Mouse (Mus musculus) intestine, embryonic 14.5 days (tissue): ENCODE results near the gene Lig4. TPM values are rescaled to one million over a fixed set of nuclear protein-coding genes. Genes with fewer than 3 reads are reported as not detected.

Source experiments
- ATAC-seq: fragments of 200-750 bp; cut with Nextera tagmentation; replicated peaks from 2 replicates; pipeline ENCODE4 v1.8.0; 2017; ENCODE audit warnings: low read depth, moderate number of reproducible peaks, moderate TSS enrichment, moderate library complexity; ENCODE audit not compliant: low FRiP score, low TSS enrichment
- DNase-seq: peaks from one replicate; pipeline ENCODE4 v3.0.0-alpha.2; 2018; ENCODE audit warnings: low spot score
- H3K27ac ChIP-seq: fragments of 300-500 bp; sonication (generic); 2 replicates; pipeline ENCODE4 v1.5.1; 2014; ENCODE audit warnings: low read depth, mild to moderate bottlenecking, control low read depth
- H3K27me3 ChIP-seq: fragments of 300-500 bp; sonication (generic); replicated peaks from 2 replicates; pipeline ENCODE4 v1.6.1; 2014; ENCODE audit warnings: low read length, control low read depth; ENCODE audit not compliant: control insufficient read depth, insufficient read depth
- H3K36me3 ChIP-seq: fragments of 300-500 bp; sonication (generic); 2 replicates; pipeline ENCODE4 v1.6.1; 2014; ENCODE audit warnings: low read length, control low read depth; ENCODE audit not compliant: control insufficient read depth, insufficient read depth
- H3K4me1 ChIP-seq: fragments of 300-500 bp; sonication (generic); replicated peaks from 2 replicates; pipeline ENCODE4 v1.6.1; 2014; ENCODE audit warnings: low read length, control low read depth, mixed read lengths; ENCODE audit not compliant: control insufficient read depth, insufficient read depth
- H3K4me2 ChIP-seq: fragments of 300-500 bp; sonication (generic); 2 replicates; pipeline ENCODE4 v1.6.1; 2014; ENCODE audit warnings: low read length
- H3K4me3 ChIP-seq: fragments of 300-500 bp; sonication (generic); 2 replicates; pipeline ENCODE4 v1.5.1; 2014; ENCODE audit warnings: low read depth, low read length, control low read depth, mixed read lengths
- H3K9ac ChIP-seq: fragments of 300-500 bp; sonication (generic); 2 replicates; pipeline ENCODE4 v1.6.1; 2014; ENCODE audit warnings: mild to moderate bottlenecking, low read length
- H3K9me3 ChIP-seq: fragments of 300-500 bp; sonication (generic); 2 replicates; pipeline ENCODE4 v1.6.1; 2016; ENCODE audit warnings: low read length, control low read depth; ENCODE audit not compliant: control insufficient read depth
- WGBS: fragments of 180-500 bp; shearing (Covaris S2); extraction: QIAGEN DNeasy Blood & Tissue Kit; methylation state at CpG from one replicate; pipeline ENCODE4 v1.1.7; 2014; 5-methylcytosine and 5-hydroxymethylcytosine counted together
- polyA plus RNA-seq: library from polyadenylated mRNA; unstranded; fragments of >200 nt; fragmentation: Nextera tagmentation; extraction: Ambion mirVana; gene quantifications from 2 replicates; pipeline ENCODE4 v1.2.1, GENCODE M21; 2014

Lig4 gene
- polyA plus RNA-seq, 1 experiment from 2014 or later = 4.4 TPM

GRCm38 (mm10) chr8:9979746-9980145 lies 2.3 kb upstream of the Lig4 start:
- Histone ChIP-seq H3K27ac (no peak overlapping the region), H3K27me3 (no peaks in the 10 kb centered on the region), H3K36me3 (0 out of 2 replicates have a peak, but pooled peaks cover 5% of the 10 kb centered on the region), H3K9me3 (no peaks in the 10 kb centered on the region), H3K9ac (no peak overlapping the region), H3K4me1 (peaks cover 29% of the 10 kb centered on the region), H3K4me2 (no peak overlapping the region), H3K4me3 (no peak overlapping the region)
- ATAC-seq = no peak
- 77% methylated on average over 1 of the region's 1 CpGs for WGBS
- no peak for DNase-seq

- no peaks in the 10 kb centered on the region for H3K27me3 ChIP-seq
- no peak overlapping the region for H3K27ac ChIP-seq
- H3K4me3 ChIP-seq = peak overlapping the region; percentile 95
- ATAC-seq (no peak), DNase-seq (peak; percentile 51)
- H3K9me3 ChIP-seq = no peaks in the 10 kb centered on the region
- H3K36me3 ChIP-seq = 0 out of 2 replicates have a peak, but pooled peaks cover 5% of the 10 kb centered on the region
- peaks cover 29% of the 10 kb centered on the region for H3K4me1 ChIP-seq
- peak overlapping the region; percentile 74 for H3K4me2 ChIP-seq
- 51% methylated on average over 18 of the region's 18 CpGs for WGBS
- peak overlapping the region; percentile 91 for H3K9ac ChIP-seq
Measured at GRCm38 (mm10) chr8:9978475-9979230, 1.2 kb upstream of the Lig4 start.

- Histone ChIP-seq H3K4me3 (peak overlapping the region; percentile 95), H3K9ac (peak overlapping the region; percentile 91), H3K9me3 (no peaks in the 10 kb centered on the region), H3K4me2 (peak overlapping the region; percentile 74), H3K27me3 (no peaks in the 10 kb centered on the region), H3K27ac (peak overlapping the region; percentile 79), H3K4me1 (peaks cover 29% of the 10 kb centered on the region), H3K36me3 (peaks cover 16% of the 10 kb centered on the region)
- DNase-seq (peak; percentile 50), ATAC-seq (no peak)
- WGBS = 36% methylated on average over 15 of the region's 15 CpGs
Measured at GRCm38 (mm10) chr8:9977016-9977415, 470 bp downstream of the Lig4 start.

- peak overlapping the region; percentile 74 for H3K4me2 ChIP-seq
- peak; percentile 94 for ATAC-seq
- peak overlapping the region; percentile 49 for H3K9ac ChIP-seq
- peaks cover 25% of the 10 kb centered on the region for H3K36me3 ChIP-seq
- H3K27me3 ChIP-seq = no peaks in the 10 kb centered on the region
- peaks cover 29% of the 10 kb centered on the region for H3K4me1 ChIP-seq
- peak overlapping the region; percentile 73 for H3K4me3 ChIP-seq
- H3K27ac ChIP-seq = no peak overlapping the region; the same call in 1 of the 2 replicates
- DNase-seq = peak; percentile 95
- under 1% methylated on average over 47 of the region's 47 CpGs for WGBS
- H3K9me3 ChIP-seq = no peaks in the 10 kb centered on the region
Measured at GRCm38 (mm10) chr8:9975898-9976611, 1.4 kb downstream of the Lig4 start.

GRCm38 (mm10) chr8:9975276-9975675 lies 2.2 kb downstream of the Lig4 start:
- peak overlapping the region; percentile 74 for H3K4me2 ChIP-seq
- no peaks in the 10 kb centered on the region for H3K27me3 ChIP-seq
- DNase-seq (no peak), ATAC-seq (no peak)
- peak overlapping the region; percentile 73 for H3K4me3 ChIP-seq
- 42% methylated on average over 5 of the region's 5 CpGs for WGBS
- H3K27ac ChIP-seq = no peak overlapping the region
- H3K9me3 ChIP-seq = no peaks in the 10 kb centered on the region
- peaks cover 28% of the 10 kb centered on the region for H3K36me3 ChIP-seq
- peaks cover 29% of the 10 kb centered on the region for H3K4me1 ChIP-seq
- H3K9ac ChIP-seq = peak overlapping the region; percentile 49

GRCm38 (mm10) chr8:9971866-9972265 lies 5.6 kb downstream of the Lig4 start:
- 97% methylated on average over 9 of the region's 9 CpGs for WGBS
- no peak overlapping the region for H3K4me3 ChIP-seq
- DNase-seq = no peak
- H3K36me3 ChIP-seq = peaks cover 37% of the 10 kb centered on the region
- H3K4me1 ChIP-seq = peaks cover 9% of the 10 kb centered on the region; the same call in 1 of the 2 replicates
- H3K9me3 ChIP-seq = no peaks in the 10 kb centered on the region
- ATAC-seq = no peak
- no peak overlapping the region for H3K27ac ChIP-seq
- no peaks in the 10 kb centered on the region for H3K27me3 ChIP-seq
- no peak overlapping the region for H3K9ac ChIP-seq
- H3K4me2 ChIP-seq = no peak overlapping the region

GRCm38 (mm10) chr8:9959919-9960318 lies 17.6 kb downstream of the Lig4 start:
- no peak for ATAC-seq
- WGBS = 90% methylated on average over 2 of the region's 2 CpGs
- Histone ChIP-seq H3K9me3 (no peaks in the 10 kb centered on the region), H3K27me3 (no peaks in the 10 kb centered on the region), H3K4me1 (no peaks in the 10 kb centered on the region), H3K27ac (no peak overlapping the region), H3K4me3 (no peak overlapping the region), H3K4me2 (no peak overlapping the region), H3K36me3 (no peaks in the 10 kb centered on the region), H3K9ac (no peak overlapping the region)
- no peak for DNase-seq

GRCm38 (mm10) chr8:9958338-9958737 lies 19.1 kb downstream of the Lig4 start:
- Histone ChIP-seq H3K36me3 (no peaks in the 10 kb centered on the region), H3K9ac (no peak overlapping the region), H3K4me3 (no peak overlapping the region), H3K4me1 (no peaks in the 10 kb centered on the region), H3K4me2 (no peak overlapping the region), H3K27ac (no peak overlapping the region), H3K9me3 (no peaks in the 10 kb centered on the region), H3K27me3 (no peaks in the 10 kb centered on the region)
- ATAC-seq (no peak), DNase-seq (no peak)
- 50% methylated on average over 4 of the region's 4 CpGs for WGBS
